Mouse (Mus musculus) adrenal gland, postnatal 25 days (tissue): ENCODE measurements around the gene Thada. TPM values are rescaled to one million over a fixed set of nuclear protein-coding genes. Genes with fewer than 3 reads are reported as not detected.

Source experiments
- DNase-seq: peaks from one replicate; pipeline ENCODE4 v3.0.0; 2021; ENCODE audit warnings: mixed read lengths
- total RNA-seq: library from RNA; stranded (reverse); gene quantifications from 2 replicates; pipeline ENCODE4 v1.2.3, GENCODE M21; 2021

The Thada gene
- total RNA-seq, 1 experiment from 2014 or later = 24.1 TPM

DNA sequence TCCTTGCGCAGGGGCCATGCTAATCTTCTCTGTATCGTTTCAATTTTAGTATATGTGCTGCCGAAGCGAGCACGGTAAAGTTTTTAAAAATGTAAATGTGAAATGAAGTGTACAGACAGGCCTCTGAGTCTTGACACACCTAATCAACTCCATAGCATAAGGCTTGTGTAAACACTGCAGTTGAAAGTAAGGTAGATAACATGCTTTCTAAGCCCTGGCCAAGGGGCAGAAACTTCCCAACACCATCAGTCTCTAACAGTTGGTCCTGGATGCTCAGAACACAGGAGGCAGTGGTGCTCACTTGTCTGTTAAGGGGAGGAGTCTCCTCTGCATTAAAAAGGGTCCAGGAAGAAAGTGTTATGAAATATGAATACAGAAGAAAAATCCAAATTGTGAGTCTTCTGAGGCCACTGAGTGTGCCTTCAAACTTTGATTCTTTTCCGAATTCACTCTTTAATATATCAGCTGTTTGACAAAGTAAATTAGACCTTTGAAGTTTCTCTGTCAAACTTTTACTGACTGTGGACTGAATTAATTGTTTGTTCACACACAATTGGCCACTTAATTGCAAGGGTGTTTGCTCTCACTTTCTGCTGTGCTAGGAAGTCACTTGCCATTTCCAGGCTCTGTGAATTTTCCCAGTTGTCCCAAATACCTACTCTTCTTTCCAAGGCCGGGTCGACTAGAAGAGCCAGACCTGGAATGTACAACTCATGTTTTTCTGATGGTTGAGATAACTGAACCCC, 178.2 kb downstream of the Thada start:
- DNase-seq = no peak

DNA sequence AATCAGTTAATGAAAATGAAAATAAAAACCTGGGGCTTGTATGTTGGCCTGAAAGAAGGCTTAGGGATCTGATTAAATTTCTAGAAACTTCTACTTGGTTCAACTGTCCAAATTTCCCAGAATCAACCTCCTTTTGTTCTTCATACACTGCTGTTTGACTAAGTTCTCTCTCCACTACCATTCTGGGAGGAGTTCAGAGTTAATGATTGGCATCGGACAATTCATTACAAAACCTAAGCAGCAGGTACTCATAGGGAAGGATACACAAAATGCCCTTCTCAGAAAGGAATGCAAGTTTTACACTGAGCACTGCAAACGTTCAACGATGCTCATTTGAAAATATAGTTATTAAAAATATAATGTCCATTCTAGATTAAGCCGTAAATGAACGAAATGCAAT, 179.5 kb downstream of the Thada start:
- DNase-seq = no peak

- no peak for DNase-seq
Measured at GRCm38 (mm10) chr17:84282388-84283280, 183.4 kb downstream of the Thada start.

DNA sequence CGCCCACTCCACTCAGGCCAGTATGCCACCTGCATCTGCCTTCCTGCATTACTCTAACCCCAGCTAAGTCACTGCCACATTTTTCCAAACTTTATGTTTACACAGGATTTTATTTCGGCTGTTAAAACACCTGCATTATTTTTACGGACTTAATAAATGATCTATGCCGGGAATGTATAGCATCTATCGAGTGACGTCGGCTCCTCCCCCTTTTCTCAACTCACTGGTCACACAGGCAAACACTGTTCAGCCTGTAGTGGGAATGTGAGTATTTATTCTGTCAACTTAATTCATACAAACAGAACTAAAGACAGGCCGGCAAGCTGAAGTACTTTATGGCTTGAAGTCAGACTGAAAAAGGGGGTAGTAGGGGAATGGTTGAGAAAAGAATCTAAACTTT, 187.0 kb downstream of the Thada start:
- DNase-seq = no peak

DNA sequence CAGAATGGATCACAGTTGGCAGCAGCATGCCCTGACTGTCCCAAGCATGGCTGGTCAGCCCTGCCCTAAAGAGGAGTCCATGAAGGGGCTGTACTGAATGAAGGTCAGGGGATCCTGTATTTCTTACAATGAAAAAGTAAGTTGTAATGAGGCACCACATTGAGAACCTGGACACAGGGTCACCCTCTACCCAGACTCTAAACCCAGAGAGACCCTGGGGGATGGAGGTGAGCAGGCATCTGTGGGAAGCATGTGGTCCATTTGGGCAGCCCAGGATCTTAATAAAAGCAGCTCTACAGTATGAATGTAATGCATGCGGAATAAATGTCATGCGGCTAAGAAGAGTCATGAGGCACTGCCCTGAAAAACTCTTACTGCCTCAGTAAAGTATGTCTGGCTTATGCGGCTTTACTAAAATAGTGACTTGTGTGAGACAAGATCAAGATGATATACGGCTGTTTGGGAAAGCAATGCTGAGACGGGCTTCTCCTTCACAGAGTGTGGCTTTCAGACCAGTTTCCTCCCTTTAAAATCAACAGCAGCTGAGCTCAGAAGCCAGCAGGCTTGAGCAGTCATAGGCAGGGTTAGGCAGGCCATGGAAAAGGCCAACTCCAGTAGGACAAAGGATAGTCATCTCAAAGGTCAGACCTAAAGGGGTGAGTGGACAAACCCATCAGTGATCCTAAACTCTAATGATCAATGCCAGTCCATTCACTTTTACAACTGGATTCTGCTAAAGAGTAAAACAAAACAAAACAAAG, 187.6 kb downstream of the Thada start:
- DNase-seq = no peak

GRCm38 (mm10) chr17:84274999-84275398, 191.0 kb downstream of the Thada start:
- no peak for DNase-seq

GRCm38 (mm10) chr17:84274163-84274562, 191.8 kb downstream of the Thada start:
- DNase-seq = no peak

- peak; percentile 12 for DNase-seq
Measured at GRCm38 (mm10) chr17:84272557-84273261, 193.3 kb downstream of the Thada start.

DNA sequence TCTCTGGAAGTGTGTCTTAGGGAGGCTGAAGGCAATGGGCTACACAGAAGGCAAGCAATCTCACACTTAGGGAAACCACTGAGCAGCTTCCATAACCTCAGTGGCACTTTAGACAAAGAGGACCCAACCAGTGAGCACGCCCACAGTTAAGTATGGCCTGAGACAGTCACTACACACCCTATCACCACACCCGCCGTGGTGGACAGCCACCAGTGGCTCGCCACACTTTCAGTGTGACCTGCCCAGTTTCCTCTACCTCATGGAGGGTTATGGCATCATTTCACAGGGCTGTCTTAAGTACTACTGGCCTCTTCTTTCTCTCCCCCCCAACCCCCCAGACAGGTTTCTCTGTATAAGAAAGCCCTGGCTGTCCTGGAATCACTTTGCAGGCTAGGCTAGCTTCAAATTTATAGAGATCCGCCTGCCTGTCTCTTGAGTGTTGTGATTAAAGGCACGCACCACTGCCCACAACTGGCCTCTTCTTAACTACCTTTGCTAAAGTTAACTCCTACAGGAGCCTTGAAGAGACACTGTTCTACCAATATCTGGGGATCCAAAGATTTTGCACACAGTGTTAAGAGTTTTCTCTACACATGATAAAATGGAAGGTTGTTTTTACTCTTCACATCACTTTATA, 194.3 kb downstream of the Thada start:
- no peak for DNase-seq

DNA sequence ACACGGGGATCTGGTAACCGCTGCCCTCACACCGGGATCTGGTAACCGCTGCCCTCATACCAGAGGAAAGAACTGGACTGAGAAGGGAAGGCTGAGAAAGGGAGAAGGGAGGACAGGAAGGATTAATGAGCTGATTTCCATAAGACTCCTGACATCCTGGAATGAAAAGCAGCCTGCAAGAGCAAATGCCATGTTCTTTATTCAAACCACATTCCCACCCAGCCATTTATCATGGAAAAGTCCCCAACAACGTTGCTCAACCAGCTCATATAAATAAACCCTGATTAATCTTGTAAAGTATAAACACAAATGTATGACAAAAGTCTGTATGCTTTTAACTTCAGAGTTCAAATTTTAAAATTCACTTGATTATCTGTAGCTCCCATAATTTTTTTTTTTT, 196.3 kb downstream of the Thada start:
- no peak for DNase-seq

GRCm38 (mm10) chr17:84268450-84268849, 197.6 kb downstream of the Thada start:
- no peak for DNase-seq

GRCm38 (mm10) chr17:84267456-84268074, 198.4 kb downstream of the Thada start:
- DNase-seq = no peak

DNA sequence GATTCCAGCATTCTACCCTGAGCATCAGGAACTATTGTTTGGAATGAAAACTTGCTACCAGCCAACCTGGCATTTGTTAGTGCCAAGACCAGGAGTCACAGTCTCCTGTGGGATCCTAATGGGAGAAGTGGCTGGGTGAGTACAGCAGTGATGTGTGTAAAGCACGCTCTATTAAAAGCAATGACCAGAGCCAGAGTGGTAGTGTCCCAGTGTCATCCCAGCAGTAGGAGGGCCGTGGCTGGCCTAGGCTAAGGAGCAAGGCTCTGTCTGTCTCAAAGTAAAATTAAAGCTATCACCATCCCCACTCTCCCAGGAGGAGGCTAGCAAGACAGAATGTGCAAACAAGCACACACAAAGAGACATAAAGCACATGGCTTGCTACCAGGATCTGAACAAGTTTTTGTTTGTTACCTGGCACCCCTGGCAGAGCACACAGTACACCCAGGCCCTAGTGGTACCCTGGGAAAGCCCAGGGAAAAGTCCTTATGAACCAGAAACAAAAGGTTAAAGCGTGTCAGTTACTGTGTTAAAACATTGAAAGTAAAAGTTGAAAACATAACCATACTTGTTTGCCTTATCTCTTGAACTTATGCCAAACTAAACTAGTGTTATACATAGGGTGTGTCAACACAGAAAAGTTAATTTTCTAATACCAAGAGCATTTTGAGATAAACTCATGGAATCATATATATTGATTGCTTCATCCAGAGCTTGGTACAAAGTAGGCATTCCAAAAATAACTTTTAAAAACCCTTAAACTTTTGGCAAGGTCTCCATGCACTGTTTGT, 199.7 kb downstream of the Thada start:
- no peak for DNase-seq

GRCm38 (mm10) chr17:84265480-84266130, 200.4 kb downstream of the Thada start:
- no peak for DNase-seq

DNA sequence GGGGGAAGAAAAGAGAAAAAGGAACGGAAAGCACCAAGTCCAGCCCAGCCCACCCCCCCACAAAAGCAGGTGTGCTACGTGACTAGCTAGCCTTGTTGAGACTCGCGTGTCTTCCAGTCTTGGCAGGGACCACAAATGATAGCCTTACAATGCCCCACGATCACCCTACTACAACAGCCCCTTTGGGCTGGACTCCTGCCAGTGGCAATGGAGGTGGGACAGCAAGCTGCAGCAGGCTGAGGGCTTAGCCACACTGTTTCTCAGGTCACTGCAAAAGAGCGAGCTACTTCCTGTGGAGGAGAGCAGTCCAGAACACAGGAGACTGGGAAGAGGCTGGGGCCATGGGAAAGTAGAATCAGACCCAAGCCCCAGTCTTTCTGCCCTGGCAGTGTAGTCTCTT, 201.7 kb downstream of the Thada start:
- DNase-seq = no peak

- no peak for DNase-seq
Measured at GRCm38 (mm10) chr17:84263591-84263990, 202.4 kb downstream of the Thada start.

GRCm38 (mm10) chr17:84262325-84262979, 203.6 kb downstream of the Thada start:
- DNase-seq = no peak

DNA sequence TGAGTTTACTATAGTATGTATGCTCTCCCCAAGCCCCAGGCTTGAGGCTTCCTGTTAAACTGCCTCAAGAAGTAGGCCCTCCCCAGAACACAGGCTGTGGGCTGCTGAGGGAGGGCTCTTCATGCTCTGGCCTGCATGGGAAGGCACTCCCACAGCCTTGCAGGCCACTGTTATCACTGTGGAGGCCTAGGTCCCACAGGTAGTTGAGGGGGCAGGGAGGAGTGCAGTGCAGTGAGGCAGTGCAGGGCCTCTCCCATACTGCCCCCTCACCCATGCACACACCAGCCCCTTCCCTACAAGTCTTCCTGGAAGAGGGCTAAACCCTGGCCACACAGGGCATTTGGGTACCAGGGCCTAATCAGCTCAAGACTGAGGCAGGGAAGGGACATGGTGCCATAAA, 205.0 kb downstream of the Thada start:
- DNase-seq = no peak

DNA sequence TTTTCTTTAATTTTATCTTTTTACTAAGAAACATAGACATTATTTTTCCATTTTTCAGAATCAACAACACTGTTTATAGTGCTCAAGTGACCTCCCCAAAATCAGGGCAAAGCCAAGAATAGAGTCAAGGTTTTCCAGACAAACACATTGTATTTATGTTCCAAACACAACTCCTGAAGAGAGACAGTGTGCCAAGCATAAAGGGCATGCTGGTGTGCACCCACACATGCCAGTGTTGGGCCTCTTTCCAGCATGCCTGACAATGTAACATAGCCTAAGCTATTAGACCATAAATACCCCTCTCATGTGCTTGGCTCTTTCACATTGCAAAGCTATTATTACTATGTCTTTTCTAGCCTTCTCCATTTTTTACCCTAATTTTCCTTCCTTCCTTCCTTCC, 205.8 kb downstream of the Thada start:
- DNase-seq = no peak
